Mouse (Mus musculus): ENCODE measurements around the gene Ms4a15. TPM values are rescaled to one million over a fixed set of nuclear protein-coding genes. Genes with fewer than 3 reads are reported as not detected.

Gene Ms4a15
- not detected in 2 replicates for polyA plus RNA-seq (2016; fragmentation: Nextera tagmentation; extraction: Ambion mirVana)

DNA sequence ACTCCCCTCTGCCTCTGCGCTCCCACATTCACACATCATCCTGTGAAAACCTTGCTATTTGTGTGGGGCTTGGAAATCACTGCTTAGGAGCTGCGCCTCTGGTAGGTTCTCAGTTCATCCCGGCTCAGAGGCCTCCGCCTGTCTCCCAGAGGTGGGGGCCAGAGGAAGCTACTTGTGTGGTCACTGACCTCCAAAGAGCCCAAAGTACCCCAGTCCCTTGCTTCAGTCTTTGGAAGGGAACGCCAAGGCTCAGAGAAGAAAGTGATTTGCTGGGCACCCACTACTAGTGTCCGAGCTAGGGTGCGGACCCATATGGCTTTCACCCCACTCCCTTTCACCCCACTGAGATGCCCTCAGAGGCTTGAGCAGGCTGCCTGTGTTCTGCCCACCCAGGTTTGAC, at the start of gene Ms4a15:
Gene Ms4a15 (minus strand): TSS at position 101 of the 400 bp plus-strand sequence.
- H3K36me3 ChIP-seq: no peaks in the 10 kb centered on the region
- peaks cover 7% of the 10 kb centered on the region for H3K4me1 ChIP-seq (replicated peaks)
- no peaks in the 10 kb centered on the region for H3K9me3 ChIP-seq (replicated peaks)
- H3K4me2 ChIP-seq: no peak within 1 kb of the TSS
- H3K27ac ChIP-seq (ENCODE audit: poor library complexity, severe bottlenecking): no peak within 1 kb of the TSS
- no peak within 1 kb of the TSS for H3K4me3 ChIP-seq
- 0 out of 2 replicates have a peak, but pooled peaks cover 3% of the 10 kb centered on the region for H3K27me3 ChIP-seq (replicated peaks)
- H3K9ac ChIP-seq: no peak within 1 kb of the TSS
- ATAC-seq (ENCODE audit: insufficient number of reproducible peaks, low FRiP score): no peak
- 79% methylated on average over 7 of the region's 7 CpGs for WGBS

- H3K9ac ChIP-seq: no peak overlapping the region
- H3K27ac ChIP-seq (ENCODE audit: poor library complexity, severe bottlenecking): no peak overlapping the region
- no peaks in the 10 kb centered on the region for H3K9me3 ChIP-seq (replicated peaks)
- H3K4me3 ChIP-seq: no peak overlapping the region
- no peaks in the 10 kb centered on the region for H3K4me1 ChIP-seq (replicated peaks)
- H3K36me3 ChIP-seq: no peaks in the 10 kb centered on the region
- ATAC-seq (ENCODE audit: insufficient number of reproducible peaks, low FRiP score): no peak
- no peaks in the 10 kb centered on the region for H3K27me3 ChIP-seq (replicated peaks)
- H3K4me2 ChIP-seq: no peak overlapping the region
These were observed 44.5 kb upstream of the Ms4a15 start for GRCm38 (mm10) chr19:11037570-11037969.

DNA sequence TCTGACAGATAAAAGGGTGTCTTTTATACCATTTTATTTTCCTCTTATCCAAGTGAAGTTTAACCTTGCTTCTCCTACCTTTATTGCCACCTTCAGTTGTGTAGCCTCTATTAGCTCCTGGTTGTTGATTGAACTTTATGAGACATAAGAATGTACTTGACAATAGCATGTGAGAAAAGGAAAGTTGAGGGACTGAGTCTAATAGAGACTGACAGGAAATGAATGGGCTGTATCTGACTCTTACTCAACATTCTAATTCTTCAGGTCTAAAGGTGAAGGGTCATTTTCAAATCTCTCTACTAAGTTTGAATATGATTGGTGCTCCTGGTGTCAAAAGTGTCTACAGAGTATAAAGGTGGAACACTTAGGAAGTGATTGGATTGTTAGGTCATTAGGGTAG, 29.3 kb upstream of the Ms4a15 start:
- H3K36me3 ChIP-seq: no peaks in the 10 kb centered on the region
- H3K9ac ChIP-seq: no peak overlapping the region
- H3K9me3 ChIP-seq (replicated peaks): no peaks in the 10 kb centered on the region
- H3K4me1 ChIP-seq (replicated peaks): no peaks in the 10 kb centered on the region
- H3K27me3 ChIP-seq (replicated peaks): no peaks in the 10 kb centered on the region
- no peak for ATAC-seq (ENCODE audit: insufficient number of reproducible peaks, low FRiP score)
- no peak overlapping the region for H3K27ac ChIP-seq (ENCODE audit: poor library complexity, severe bottlenecking)
- H3K4me3 ChIP-seq: no peak overlapping the region
- no peak overlapping the region for H3K4me2 ChIP-seq

DNA sequence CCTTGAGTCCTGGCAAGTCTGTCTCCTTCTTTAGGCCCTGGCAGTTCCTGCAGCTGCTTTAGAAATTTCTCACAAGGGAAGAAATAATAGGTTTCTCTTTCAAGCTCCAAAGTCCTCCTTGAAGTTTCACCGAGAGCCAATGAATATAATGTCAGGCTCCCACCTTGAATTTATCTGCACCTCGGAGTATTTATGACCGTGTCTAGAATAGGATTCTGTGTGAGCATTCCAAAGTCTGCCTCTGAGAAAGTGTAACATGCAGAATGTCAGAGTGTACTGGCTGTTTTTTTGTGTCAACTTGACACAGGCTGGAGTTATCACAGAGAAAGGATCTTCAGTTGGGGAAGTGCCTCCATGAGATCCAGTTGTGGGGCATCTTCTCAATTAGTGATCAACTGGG, 24.8 kb upstream of the Ms4a15 start, which contains the start of gene Ms4a18:
Gene Ms4a18 (minus strand): TSS at position 141 of the 400 bp plus-strand sequence.
- no peak within 1 kb of the TSS for H3K4me3 ChIP-seq
- no peak within 1 kb of the TSS for H3K4me2 ChIP-seq
- H3K9me3 ChIP-seq (replicated peaks): no peaks in the 10 kb centered on the region
- no peaks in the 10 kb centered on the region for H3K27me3 ChIP-seq (replicated peaks)
- WGBS: 77% methylated on average over 3 of the region's 3 CpGs
- no peaks in the 10 kb centered on the region for H3K36me3 ChIP-seq
- ATAC-seq (ENCODE audit: insufficient number of reproducible peaks, low FRiP score): no peak
- no peak within 1 kb of the TSS for H3K9ac ChIP-seq
- no peaks in the 10 kb centered on the region; the same call in 1 of the 2 replicates for H3K4me1 ChIP-seq (replicated peaks)
- H3K27ac ChIP-seq (ENCODE audit: poor library complexity, severe bottlenecking): no peak within 1 kb of the TSS

- Histone ChIP-seq H3K9ac (no peak overlapping the region), H3K4me3 (no peak overlapping the region), H3K27me3 (replicated peaks) (no peaks in the 10 kb centered on the region), H3K9me3 (replicated peaks) (no peaks in the 10 kb centered on the region), H3K4me2 (no peak overlapping the region), H3K4me1 (replicated peaks) (no peaks in the 10 kb centered on the region; the same call in 1 of the 2 replicates), H3K27ac (ENCODE audit: poor library complexity, severe bottlenecking) (no peak overlapping the region), H3K36me3 (no peaks in the 10 kb centered on the region)
- WGBS: 63% methylated on average over 2 of the region's 2 CpGs
- ATAC-seq (ENCODE audit: insufficient number of reproducible peaks, low FRiP score): no peak
These were observed 24.2 kb upstream of the Ms4a15 start for GRCm38 (mm10) chr19:11017251-11017650.

DNA sequence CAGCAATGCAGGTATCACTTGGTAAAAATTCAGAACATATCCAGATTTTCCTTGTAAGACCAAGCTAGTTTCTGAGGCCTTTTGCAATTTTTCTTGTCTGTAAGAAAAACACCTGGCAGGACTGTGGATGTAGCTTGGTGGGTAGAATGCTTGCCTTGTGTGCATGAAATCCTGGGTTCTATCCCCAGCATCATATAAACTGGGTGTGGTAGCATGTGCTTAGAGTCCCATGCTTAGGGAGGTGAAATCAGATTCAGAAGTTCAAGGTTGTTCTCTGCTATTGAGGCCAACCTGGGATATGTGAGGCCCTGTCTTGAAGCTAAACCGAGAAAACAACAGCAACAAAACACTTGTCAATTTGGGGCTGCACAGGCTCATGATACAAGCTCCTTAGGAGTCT, 22.9 kb upstream of the Ms4a15 start:
- ATAC-seq (ENCODE audit: insufficient number of reproducible peaks, low FRiP score): no peak
- H3K9ac ChIP-seq: no peak overlapping the region
- H3K4me2 ChIP-seq: no peak overlapping the region
- no peaks in the 10 kb centered on the region for H3K9me3 ChIP-seq (replicated peaks)
- no peak overlapping the region for H3K27ac ChIP-seq (ENCODE audit: poor library complexity, severe bottlenecking)
- H3K4me3 ChIP-seq: no peak overlapping the region
- H3K36me3 ChIP-seq: no peaks in the 10 kb centered on the region
- WGBS: 68% methylated on average over 1 of the region's 1 CpGs
- no peaks in the 10 kb centered on the region; the same call in 1 of the 2 replicates for H3K4me1 ChIP-seq (replicated peaks)
- H3K27me3 ChIP-seq (replicated peaks): no peaks in the 10 kb centered on the region

- H3K9me3 ChIP-seq (replicated peaks): no peaks in the 10 kb centered on the region
- ATAC-seq (ENCODE audit: insufficient number of reproducible peaks, low FRiP score): no peak
- H3K9ac ChIP-seq: no peak overlapping the region
- H3K4me2 ChIP-seq: no peak overlapping the region
- H3K27me3 ChIP-seq (replicated peaks): no peaks in the 10 kb centered on the region
- H3K27ac ChIP-seq (ENCODE audit: poor library complexity, severe bottlenecking): no peak overlapping the region
- no peaks in the 10 kb centered on the region for H3K36me3 ChIP-seq
- no peak overlapping the region for H3K4me3 ChIP-seq
- H3K4me1 ChIP-seq (replicated peaks): no peaks in the 10 kb centered on the region; the same call in 1 of the 2 replicates
These were observed 22.4 kb upstream of the Ms4a15 start for GRCm38 (mm10) chr19:11015468-11015867.

DNA sequence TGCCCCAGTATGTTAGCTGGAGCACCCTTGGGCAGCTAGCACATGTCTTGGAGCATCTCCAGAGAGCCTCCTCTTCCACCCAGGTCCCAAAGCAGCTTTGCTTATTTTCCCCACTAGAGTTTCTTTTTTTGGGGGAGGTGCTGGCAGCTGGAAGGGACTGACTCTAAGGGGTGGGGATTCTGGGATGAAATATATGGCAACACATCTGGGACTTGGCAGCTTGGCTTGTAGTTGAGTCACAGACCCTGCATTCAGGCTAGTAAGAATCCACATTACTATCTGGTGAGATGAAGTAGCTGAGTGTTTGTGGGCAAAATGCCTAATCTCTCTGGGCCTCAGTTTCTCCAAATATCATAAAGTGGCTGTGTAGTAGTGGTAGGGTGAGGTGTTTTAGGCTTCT, 1.1 kb downstream of the Ms4a15 start:
- Histone ChIP-seq H3K4me2 (no peak overlapping the region), H3K27ac (ENCODE audit: poor library complexity, severe bottlenecking) (no peak overlapping the region), H3K36me3 (no peaks in the 10 kb centered on the region), H3K27me3 (replicated peaks) (peaks cover 3% of the 10 kb centered on the region; the same call in 1 of the 2 replicates), H3K4me1 (replicated peaks) (peaks cover 7% of the 10 kb centered on the region), H3K4me3 (no peak overlapping the region), H3K9me3 (replicated peaks) (no peaks in the 10 kb centered on the region), H3K9ac (no peak overlapping the region)
- no peak for ATAC-seq (ENCODE audit: insufficient number of reproducible peaks, low FRiP score)

DNA sequence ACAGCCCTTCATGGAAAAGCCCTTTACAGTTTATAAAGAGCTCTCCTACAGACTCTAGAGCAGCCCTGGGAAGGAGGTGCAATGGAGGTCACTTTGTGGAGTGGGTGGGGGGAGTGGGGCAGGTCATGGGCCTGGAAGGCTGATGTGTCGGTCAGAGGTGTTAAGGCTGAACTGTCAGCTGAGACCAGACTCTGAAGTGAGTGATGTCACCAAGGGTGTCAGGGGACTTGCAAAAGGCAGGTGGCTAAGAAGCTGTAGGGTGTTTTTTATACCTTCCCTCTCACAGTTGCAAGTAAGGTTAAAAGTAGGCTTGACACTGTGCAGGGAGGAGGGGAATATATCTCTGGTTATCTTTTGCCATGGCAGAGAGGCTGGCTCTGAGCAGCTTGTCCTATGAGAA, 2.3 kb downstream of the Ms4a15 start:
- no peaks in the 10 kb centered on the region for H3K36me3 ChIP-seq
- peaks cover 3% of the 10 kb centered on the region; the same call in 1 of the 2 replicates for H3K27me3 ChIP-seq (replicated peaks)
- H3K27ac ChIP-seq (ENCODE audit: poor library complexity, severe bottlenecking): no peak overlapping the region
- 19% methylated on average over 1 of the region's 1 CpGs for WGBS
- H3K4me2 ChIP-seq: no peak overlapping the region
- ATAC-seq (ENCODE audit: insufficient number of reproducible peaks, low FRiP score): 0 out of 2 replicates have a peak, but pooled peaks have one; percentile 22
- no peaks in the 10 kb centered on the region for H3K9me3 ChIP-seq (replicated peaks)
- H3K9ac ChIP-seq: no peak overlapping the region
- H3K4me3 ChIP-seq: no peak overlapping the region
- peaks cover 7% of the 10 kb centered on the region for H3K4me1 ChIP-seq (replicated peaks)

- Histone ChIP-seq H3K27ac (ENCODE audit: poor library complexity, severe bottlenecking) (no peak overlapping the region), H3K4me1 (replicated peaks) (peaks cover 8% of the 10 kb centered on the region), H3K4me3 (no peak overlapping the region), H3K4me2 (no peak overlapping the region), H3K36me3 (no peaks in the 10 kb centered on the region), H3K27me3 (replicated peaks) (peaks cover 3% of the 10 kb centered on the region; the same call in 1 of the 2 replicates), H3K9ac (no peak overlapping the region), H3K9me3 (replicated peaks) (no peaks in the 10 kb centered on the region)
- no peak for ATAC-seq (ENCODE audit: insufficient number of reproducible peaks, low FRiP score)
- WGBS: 78% methylated on average over 1 of the region's 1 CpGs
These were observed 4.5 kb downstream of the Ms4a15 start for GRCm38 (mm10) chr19:10988563-10988962.

DNA sequence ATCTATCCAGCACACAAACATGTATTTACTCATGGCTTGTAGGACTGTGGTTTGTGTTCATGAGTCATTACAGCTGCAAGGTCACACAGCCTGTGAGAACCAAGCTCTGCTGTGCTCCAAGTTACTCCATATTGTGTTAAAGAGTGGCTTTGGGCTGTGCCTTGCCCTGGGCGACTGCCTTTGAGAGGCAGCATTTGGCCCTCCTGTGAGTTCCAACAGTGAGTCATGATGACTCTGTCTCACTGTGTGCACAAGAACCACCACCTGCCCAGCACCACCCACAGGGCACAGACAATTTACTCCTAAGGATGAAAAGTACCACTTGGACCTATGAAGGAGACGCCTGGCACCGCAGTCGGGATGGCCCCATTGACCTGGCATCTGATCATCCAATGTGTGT, 7.2 kb downstream of the Ms4a15 start:
- H3K27me3 ChIP-seq (replicated peaks): no peaks in the 10 kb centered on the region; the same call in 1 of the 2 replicates
- no peaks in the 10 kb centered on the region for H3K36me3 ChIP-seq
- H3K9ac ChIP-seq: no peak overlapping the region
- H3K4me1 ChIP-seq (replicated peaks): peaks cover 11% of the 10 kb centered on the region
- no peak overlapping the region for H3K27ac ChIP-seq (ENCODE audit: poor library complexity, severe bottlenecking)
- H3K4me3 ChIP-seq: no peak overlapping the region
- 77% methylated on average over 4 of the region's 4 CpGs for WGBS
- no peak for ATAC-seq (ENCODE audit: insufficient number of reproducible peaks, low FRiP score)
- no peaks in the 10 kb centered on the region for H3K9me3 ChIP-seq (replicated peaks)
- no peak overlapping the region for H3K4me2 ChIP-seq

- 68% methylated on average over 13 of the region's 13 CpGs for WGBS
- peaks cover 12% of the 10 kb centered on the region; the same call in 1 of the 2 replicates for H3K4me1 ChIP-seq (replicated peaks)
- H3K36me3 ChIP-seq: no peaks in the 10 kb centered on the region
- no peak overlapping the region for H3K4me3 ChIP-seq
- H3K27me3 ChIP-seq (replicated peaks): no peaks in the 10 kb centered on the region; the same call in 1 of the 2 replicates
- no peak overlapping the region for H3K4me2 ChIP-seq
- H3K27ac ChIP-seq (ENCODE audit: poor library complexity, severe bottlenecking): no peak overlapping the region
- no peak for ATAC-seq (ENCODE audit: insufficient number of reproducible peaks, low FRiP score)
- no peak overlapping the region for H3K9ac ChIP-seq
- no peaks in the 10 kb centered on the region for H3K9me3 ChIP-seq (replicated peaks)
These were observed 8.5 kb downstream of the Ms4a15 start for GRCm38 (mm10) chr19:10984551-10984950.

All from heart, embryonic 12.5 days (tissue).